Mouse (Mus musculus): ENCODE measurements around the gene Mum1l1.
"Not testable (repeated sequence)": the region's sequence is repeated elsewhere in the genome, so short reads cannot be mapped to it uniquely, and the experiment has no call there.

DNA sequence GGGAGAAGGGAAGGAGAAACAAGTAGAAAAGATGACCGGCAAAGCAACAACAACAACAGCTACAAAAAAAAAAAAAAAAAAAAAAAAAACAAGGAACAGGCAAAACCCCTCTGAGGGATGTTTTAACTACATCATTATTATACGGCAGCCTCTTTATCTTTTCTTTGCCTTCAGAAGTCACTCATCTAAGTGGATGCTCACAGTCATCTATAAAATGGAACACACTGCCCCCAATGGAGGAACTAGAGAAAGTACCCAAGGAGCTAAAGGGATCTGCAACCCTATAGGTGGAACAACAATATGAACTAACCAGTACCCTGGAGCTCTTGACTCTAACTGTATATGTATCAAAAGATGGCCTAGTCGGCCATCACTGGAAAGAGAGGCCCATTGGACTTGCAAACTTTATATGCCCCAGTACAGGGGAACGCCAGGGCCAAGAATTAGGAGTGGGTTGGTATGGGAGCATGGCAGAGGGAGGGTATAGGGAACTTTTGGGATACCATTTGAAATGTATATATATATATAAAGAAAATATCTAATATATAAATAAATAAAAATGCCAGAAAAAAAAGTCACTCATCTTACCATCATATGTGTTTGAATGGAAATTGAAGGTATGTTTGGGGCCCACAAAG, 532 bp upstream of the Mum1l1 start:
- not testable (repeated sequence) for TF ChIP-seq CTCF, POLR2A (IDR thresholded peaks at IDR 0.05; ENCODE audit: insufficient read depth, low read depth, low read length)

Measured in olfactory bulb, adult 2 months (tissue).